Mouse (Mus musculus) urinary bladder, postnatal 14 days (tissue): ENCODE data around the gene E130218I03Rik.

ENCODE experiments used
- DNase-seq: peaks from one replicate; pipeline ENCODE4 v3.0.0; 2021; ENCODE audit warnings: low spot score

E130218I03Rik gene

GRCm38 (mm10) chr4:134287168-134287564 lies 43.7 kb downstream of the E130218I03Rik start:
- peak; percentile 95 for DNase-seq

GRCm38 (mm10) chr4:134287575-134288025 lies 44.1 kb downstream of the E130218I03Rik start, which contains the start of gene Pdik1l:
Pdik1l (minus strand) TSS chr4:134287895.
- DNase-seq: peak; percentile 80

- no peak for DNase-seq
Observed at GRCm38 (mm10) chr4:134288397-134289256, 45.2 kb downstream of the E130218I03Rik start.

- peak; percentile 72 for DNase-seq
Observed at GRCm38 (mm10) chr4:134292067-134292466, 48.6 kb downstream of the E130218I03Rik start.

GRCm38 (mm10) chr4:134293061-134293691 lies 49.7 kb downstream of the E130218I03Rik start:
- no peak for DNase-seq

GRCm38 (mm10) chr4:134293692-134294163 lies 50.3 kb downstream of the E130218I03Rik start:
- no peak for DNase-seq
